ENCODE assay signal across 10 mouse cellular contexts in the genomic region with DNA sequence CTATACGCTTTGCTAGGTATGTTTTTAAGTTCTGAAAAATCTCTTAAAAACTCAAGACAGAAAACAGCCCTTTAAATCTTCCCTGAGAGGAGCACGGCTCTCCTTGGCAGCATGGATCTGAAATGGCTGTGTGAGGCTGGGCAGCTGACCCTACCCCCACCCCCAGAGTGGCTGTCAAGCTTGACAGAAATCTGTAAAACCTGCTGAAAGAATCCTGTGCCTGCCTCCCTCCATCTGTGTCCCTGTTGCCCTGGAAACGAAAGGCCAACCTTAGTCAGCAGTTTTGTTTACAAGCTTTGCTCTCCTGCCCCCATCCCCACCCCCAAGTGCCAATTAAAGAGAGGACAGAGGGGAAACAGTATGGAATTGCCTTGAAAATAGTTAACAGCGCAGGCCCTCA. TPM values are rescaled to one million over a fixed set of nuclear protein-coding genes. Genes with fewer than 3 reads are reported as not detected.
DNase-seq lines count a peak whose midpoint lies in the region; ATAC-seq and TF ChIP-seq lines count a peak whose summit lies in the region.
"Had no signal": no experiment of that assay in that cellular context is flagged by ENCODE, and none has a peak within 500 bp of the region (broad histone marks: within the 10 kb centered on the region; RNA-seq: fewer than 3 reads in every experiment).

No protein-coding gene starts in this region.

- DNase-seq in layer of hippocampus, adult 9-11 months = peak; percentile 10
- DNase-seq in layer of hippocampus, postnatal 14 days (ENCODE audit: low spot score in 2 of 2) = no peak
- DNase-seq in midbrain, postnatal 0 days (ENCODE audit: low spot score) = peak; percentile 61
- DNase-seq in spleen, postnatal 36 days (ENCODE audit: low spot score in 2 of 2) = no peak
- DNase-seq in adrenal gland, adult 2 months = no peak

- H3K9ac ChIP-seq in embryonic facial prominence, embryonic 12.5 days = no peak overlapping the region
- no peak overlapping the region for H3K9ac ChIP-seq in kidney, embryonic 14.5 days (ENCODE audit: low read depth, low read length)
- no peak overlapping the region for H3K9ac ChIP-seq in midbrain, postnatal 0 days (replicated peaks; ENCODE audit: low read length, poor library complexity, severe bottlenecking)
- H3K9ac ChIP-seq: intestine, embryonic 15.5 days had no signal

- TF ChIP-seq CTCF in midbrain, postnatal 0 days (IDR thresholded peaks at IDR 0.05) = no peak

- H3K27me3 ChIP-seq in embryonic facial prominence, embryonic 12.5 days = no peaks in the 10 kb centered on the region
- no peaks in the 10 kb centered on the region for H3K27me3 ChIP-seq in kidney, embryonic 14.5 days (ENCODE audit: control insufficient read depth, insufficient read depth, low read length)
- no peaks in the 10 kb centered on the region for H3K27me3 ChIP-seq in midbrain, postnatal 0 days (ENCODE audit: insufficient read depth, low read length)
- H3K27me3 ChIP-seq: intestine, embryonic 15.5 days had no signal

- H3K4me2 ChIP-seq in embryonic facial prominence, embryonic 12.5 days (replicated peaks) = no peak overlapping the region
- no peak overlapping the region for H3K4me2 ChIP-seq in kidney, embryonic 14.5 days (replicated peaks; ENCODE audit: low read depth, low read length)
- no peak overlapping the region for H3K4me2 ChIP-seq in midbrain, postnatal 0 days (ENCODE audit: low read depth, low read length, poor library complexity, severe bottlenecking)
- H3K4me2 ChIP-seq: intestine, embryonic 15.5 days had no signal

- peaks cover 30% of the 10 kb centered on the region for H3K4me1 ChIP-seq in embryonic facial prominence, embryonic 12.5 days
- H3K4me1 ChIP-seq in kidney, embryonic 14.5 days (ENCODE audit: control insufficient read depth, insufficient read depth, low read length) = peaks cover 27% of the 10 kb centered on the region
- H3K4me1 ChIP-seq in midbrain, postnatal 0 days (ENCODE audit: insufficient read depth, low read length) = peaks cover 5% of the 10 kb centered on the region; the same call in 1 of the 2 replicates

- peaks cover 4% of the 10 kb centered on the region; the same call in 1 of the 2 replicates for H3K36me3 ChIP-seq in embryonic facial prominence, embryonic 12.5 days
- H3K36me3 ChIP-seq in kidney, embryonic 14.5 days (ENCODE audit: control insufficient read depth, insufficient read depth, low read length) = peaks cover 4% of the 10 kb centered on the region; the same call in 1 of the 2 replicates
- H3K36me3 ChIP-seq in midbrain, postnatal 0 days (ENCODE audit: insufficient read depth, low read length) = no peaks in the 10 kb centered on the region
- H3K36me3 ChIP-seq: intestine, embryonic 15.5 days had no signal

- WGBS in embryonic facial prominence, embryonic 12.5 days = 39% methylated on average over 4 of the region's 4 CpGs
- WGBS in kidney, embryonic 14.5 days = 43% methylated on average over 4 of the region's 4 CpGs
- WGBS in midbrain, postnatal 0 days = 38% methylated on average over 4 of the region's 4 CpGs

- peak overlapping the region; percentile 43; the same call in 1 of the 2 replicates for H3K27ac ChIP-seq in embryonic facial prominence, embryonic 12.5 days
- H3K27ac ChIP-seq in kidney, embryonic 14.5 days (ENCODE audit: low read depth, low read length) = peak overlapping the region; percentile 42; the same call in 1 of the 2 replicates
- H3K27ac ChIP-seq in midbrain, postnatal 0 days (ENCODE audit: low read depth, low read length) = no peak overlapping the region
- H3K27ac ChIP-seq: intestine, embryonic 15.5 days had no signal

- ATAC-seq in embryonic facial prominence, embryonic 12.5 days (ENCODE audit: insufficient number of reproducible peaks, insufficient read depth, low FRiP score, low TSS enrichment) = no peak
- ATAC-seq in kidney, embryonic 14.5 days (ENCODE audit: low FRiP score, low TSS enrichment) = peak; percentile 55; the same call in 1 of the 2 replicates
- ATAC-seq in midbrain, postnatal 0 days (ENCODE audit: low FRiP score) = no peak
- ATAC-seq in inflammation-experienced regulatory T-cells, adult 6 months = no peak
- ATAC-seq: intestine, embryonic 15.5 days had no signal

- no peak overlapping the region for H3K4me3 ChIP-seq in embryonic facial prominence, embryonic 12.5 days
- no peak overlapping the region for H3K4me3 ChIP-seq in kidney, embryonic 14.5 days (ENCODE audit: low read length)
- no peak overlapping the region for H3K4me3 ChIP-seq in midbrain, postnatal 0 days (ENCODE audit: low read depth, low read length)
- H3K4me3 ChIP-seq: intestine, embryonic 15.5 days had no signal

- H3K9me3 ChIP-seq in embryonic facial prominence, embryonic 12.5 days = no peaks in the 10 kb centered on the region
- no peaks in the 10 kb centered on the region for H3K9me3 ChIP-seq in kidney, embryonic 14.5 days (ENCODE audit: control insufficient read depth, low read length)
- H3K9me3 ChIP-seq in midbrain, postnatal 0 days (ENCODE audit: low read length) = no peaks in the 10 kb centered on the region
- H3K9me3 ChIP-seq: intestine, embryonic 15.5 days had no signal

RNA-seq across cellular contexts. Expression of a gene that starts 47.3 kb away (rescaled TPM):
- total RNA-seq in layer of hippocampus, postnatal 14 days (2021) = not detected
- polyA plus RNA-seq in embryonic facial prominence, embryonic 12.5 days (2016; fragmentation: Nextera tagmentation; extraction: Ambion mirVana) = not detected in 2 replicates
- 0.21 and 0.51 TPM in 2 replicates for polyA plus RNA-seq in kidney, embryonic 14.5 days (2014; fragmentation: Nextera tagmentation; extraction: Ambion mirVana)
- not detected in 2 replicates for total RNA-seq in midbrain, postnatal 0 days (2014; rRNA removed)
- 0.11 and 0.30 TPM in 2 replicates for polyA plus RNA-seq in midbrain, postnatal 0 days (2015; fragmentation: Nextera tagmentation; extraction: Ambion mirVana)
- total RNA-seq in adrenal gland, adult 2 months (2021) = 1 to 10 TPM in 1 of 2 experiments, under 1 TPM in 1; 0.86 to 1.5 TPM
- polyA plus RNA-seq in adrenal gland, adult 2 months (2012; rRNA removed) = 0.27 and 0.36 TPM in 2 replicates
- polyA plus RNA-seq in inflammation-experienced regulatory T-cells, adult 6 months (2017; shearing (Covaris generic)) = not detected
- total RNA-seq: common myeloid progenitor, adult 5-6 weeks had no signal

Comparison
In these comparisons a context has a peak if more than half of its experiments do, and no peak if none do; other contexts are left out.
1. DNase-seq: peak in layer of hippocampus, adult 9-11 months (single experiment) and midbrain, postnatal 0 days (single experiment); none in layer of hippocampus, postnatal 14 days (0 of 2), spleen, postnatal 36 days (0 of 2) and adrenal gland, adult 2 months (single experiment).